ENCODE assay signal across 8 mouse cellular contexts in the genomic region with DNA sequence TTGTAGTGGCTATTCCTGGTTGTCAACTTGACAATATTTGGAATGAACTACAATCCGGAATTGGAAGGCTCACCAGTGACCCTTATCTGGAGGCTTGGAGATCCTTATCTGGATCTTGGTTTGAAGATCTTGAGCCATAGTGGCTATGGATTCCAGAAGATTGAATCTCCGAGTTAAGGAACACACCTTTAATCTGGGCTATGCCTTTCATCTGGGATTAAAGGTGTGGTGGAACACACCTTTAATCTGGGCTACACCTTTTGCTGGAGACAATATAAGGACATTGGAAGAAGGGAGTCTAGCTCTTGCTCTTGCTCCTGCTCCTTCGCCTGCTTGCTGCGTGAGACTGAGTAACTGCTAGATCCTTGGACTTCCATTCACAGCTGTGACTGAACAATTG. TPM values are rescaled to one million over a fixed set of nuclear protein-coding genes. Genes with fewer than 3 reads are reported as not detected.
DNase-seq lines count a peak whose midpoint lies in the region; ATAC-seq and TF ChIP-seq lines count a peak whose summit lies in the region.
"Not testable (repeated sequence)": the region's sequence is repeated elsewhere in the genome, so short reads cannot be mapped to it uniquely, and the experiment has no call there.

A gene (plus strand): TSS at position 301 of the 400 bp plus-strand sequence.

- TF ChIP-seq POLR2A in MEL (IDR thresholded peaks at IDR 0.05; ENCODE audit: control insufficient read depth in 1 of 2, insufficient read depth in 1 of 2, low read depth in 1 of 2, low read length in 2 of 2, poor library complexity in 1 of 2), result not testable (repeated sequence)

- not testable (repeated sequence) for TF ChIP-seq RAD21 in MEL (IDR thresholded peaks at IDR 0.05; ENCODE audit: low read depth, low read length)

- not testable (repeated sequence) for H3K36me3 ChIP-seq in MEL (ENCODE audit: control insufficient read depth in 1 of 2, insufficient read depth in 2 of 2, low read length in 2 of 2); embryonic facial prominence, embryonic 10.5 days (replicated peaks); kidney, embryonic 14.5 days (ENCODE audit: control insufficient read depth, insufficient read depth, low read length); stomach, embryonic 14.5 days (ENCODE audit: control insufficient read depth, insufficient read depth, low read length)

- H3K79me2 ChIP-seq in MEL (ENCODE audit: control insufficient read depth, insufficient read depth, low read length, poor library complexity), result not testable (repeated sequence)

- intact Hi-C loops in gastrocnemius, adult 2 months (cut with DNase I); heart, postnatal 14 days (cut with DNase I); left cerebral cortex, postnatal 4 days (cut with DNase I): not testable (repeated sequence)

- ATAC-seq in kidney, embryonic 14.5 days (ENCODE audit: low FRiP score, low TSS enrichment); megakaryocyte progenitor cell, adult 5-6 weeks (replicated peaks; ENCODE audit: poor library complexity); stomach, embryonic 14.5 days (ENCODE audit: insufficient number of reproducible peaks, insufficient read depth, low FRiP score, low read depth): not testable (repeated sequence)

- not testable (repeated sequence) for H3K27ac ChIP-seq in MEL (ENCODE audit: control insufficient read depth, low read depth, low read length); embryonic facial prominence, embryonic 10.5 days (replicated peaks); gastrocnemius, adult 2 months; kidney, embryonic 14.5 days (ENCODE audit: low read depth, low read length); stomach, embryonic 14.5 days (ENCODE audit: low read length)

- not testable (repeated sequence) for H3K4me3 ChIP-seq in MEL (ENCODE audit: control insufficient read depth in 1 of 2, insufficient read depth in 1 of 2, low read depth in 2 of 2, low read length in 2 of 2); embryonic facial prominence, embryonic 10.5 days; gastrocnemius, adult 2 months; kidney, embryonic 14.5 days (ENCODE audit: low read length); stomach, embryonic 14.5 days (ENCODE audit: low read depth, low read length)

- not testable (repeated sequence) for TF ChIP-seq CTCF in MEL (IDR thresholded peaks at IDR 0.05 in 2 of 3, conservative IDR thresholded peaks at IDR 0.05 in 1 of 3; ENCODE audit: control insufficient read depth in 1 of 3, insufficient read depth in 1 of 3, low read depth in 2 of 3, low read length in 3 of 3, poor library complexity in 1 of 3, severe bottlenecking in 1 of 3); gastrocnemius, adult 2 months (IDR thresholded peaks at IDR 0.05)

- H3K9ac ChIP-seq in MEL (ENCODE audit: control insufficient read depth, low read depth, low read length, poor library complexity, severe bottlenecking); kidney, embryonic 14.5 days (ENCODE audit: low read depth, low read length); stomach, embryonic 14.5 days (replicated peaks; ENCODE audit: low read depth, low read length): not testable (repeated sequence)

- not testable (repeated sequence) for H3K4me2 ChIP-seq in kidney, embryonic 14.5 days (replicated peaks; ENCODE audit: low read depth, low read length); stomach, embryonic 14.5 days (replicated peaks; ENCODE audit: low read depth, low read length)

- no CpG with 5 or more reads among the region's 4 CpGs for WGBS in embryonic facial prominence, embryonic 10.5 days
- no CpG with 5 or more reads among the region's 4 CpGs for WGBS in kidney, embryonic 14.5 days
- WGBS in stomach, embryonic 14.5 days, result no CpG with 5 or more reads among the region's 4 CpGs

- not testable (repeated sequence) for H3K27me3 ChIP-seq in MEL (ENCODE audit: control insufficient read depth in 1 of 2, insufficient read depth in 2 of 2, low read length in 2 of 2); embryonic facial prominence, embryonic 10.5 days (replicated peaks; ENCODE audit: low read depth, poor library complexity, severe bottlenecking); kidney, embryonic 14.5 days (ENCODE audit: control insufficient read depth, insufficient read depth, low read length); stomach, embryonic 14.5 days (ENCODE audit: control insufficient read depth, insufficient read depth, low read length)

- H3K4me1 ChIP-seq in MEL (ENCODE audit: control insufficient read depth in 1 of 2, insufficient read depth in 2 of 2, low read length in 2 of 2); embryonic facial prominence, embryonic 10.5 days; kidney, embryonic 14.5 days (ENCODE audit: control insufficient read depth, insufficient read depth, low read length); stomach, embryonic 14.5 days (ENCODE audit: control insufficient read depth, insufficient read depth, low read length): not testable (repeated sequence)

- DNase-seq in MEL (ENCODE audit: low read depth, low spot score); embryonic facial prominence, embryonic 10.5 days (ENCODE audit: low spot score); gastrocnemius, adult 2 months; heart, postnatal 14 days; left cerebral cortex, postnatal 4 days: not testable (repeated sequence)

- not testable (repeated sequence) for TF ChIP-seq EP300 in MEL (IDR thresholded peaks at IDR 0.05; ENCODE audit: low read depth in 1 of 2, low read length in 2 of 2)

- H3K9me3 ChIP-seq in MEL (replicated peaks; ENCODE audit: insufficient read depth, low read length); embryonic facial prominence, embryonic 10.5 days; kidney, embryonic 14.5 days (ENCODE audit: control insufficient read depth, low read length); stomach, embryonic 14.5 days (ENCODE audit: control insufficient read depth, low read depth, low read length): not testable (repeated sequence)

RNA-seq across cellular contexts. Expression of the gene that starts here (rescaled TPM):
- total RNA-seq in MEL (2012; rRNA removed), result 7.7 and 8.1 TPM in 2 replicates
- polyA plus RNA-seq in MEL (2012; ENCODE audit: insufficient read depth in 1 of 2, insufficient read length in 2 of 2, low read depth in 1 of 2, low replicate concordance in 2 of 2, missing spikeins in 1 of 2), result 10 to 100 TPM in 1 of 2 experiments, not detected in 1; 15.0 TPM
- polyA plus RNA-seq in embryonic facial prominence, embryonic 10.5 days (2016; fragmentation: Nextera tagmentation; extraction: Ambion mirVana), result 30.9 and 35.3 TPM in 2 replicates
- 10 to 100 TPM; 10.9 to 14.6 TPM for total RNA-seq in gastrocnemius, adult 2 months (2021)
- total RNA-seq in heart, postnatal 14 days (2021), result 10 to 100 TPM; 17.9 to 18.7 TPM
- polyA plus RNA-seq in kidney, embryonic 14.5 days (2014; fragmentation: Nextera tagmentation; extraction: Ambion mirVana), result 24.0 and 33.2 TPM in 2 replicates
- 10 to 100 TPM; 54.3 to 65.4 TPM for total RNA-seq in left cerebral cortex, postnatal 4 days (2021)
- 21.0 and 32.8 TPM in 2 replicates for total RNA-seq in megakaryocyte progenitor cell, adult 5-6 weeks (2015)
- total RNA-seq in megakaryocyte progenitor cell, adult 5-6 weeks (2017), result 15.0 and 25.4 TPM in 2 replicates
- 46.4 and 47.9 TPM in 2 replicates for polyA plus RNA-seq in stomach, embryonic 14.5 days (2014; fragmentation: Nextera tagmentation; extraction: Ambion mirVana)
